Mouse (Mus musculus) heart, postnatal 0 days (tissue): Measurements from ENCODE around the gene Flywch2.

ENCODE experiments used
- CTCF ChIP-seq: IDR thresholded peaks from 2 replicates; pipeline ENCODE4 v1.5.1; 2016; ENCODE audit warnings: antibody characterized with exemption, control low read depth, low read depth
- EP300 ChIP-seq: IDR thresholded peaks from 2 replicates; pipeline ENCODE4 v1.6.1; 2016; ENCODE audit warnings: antibody characterized with exemption, low read depth

DNA sequence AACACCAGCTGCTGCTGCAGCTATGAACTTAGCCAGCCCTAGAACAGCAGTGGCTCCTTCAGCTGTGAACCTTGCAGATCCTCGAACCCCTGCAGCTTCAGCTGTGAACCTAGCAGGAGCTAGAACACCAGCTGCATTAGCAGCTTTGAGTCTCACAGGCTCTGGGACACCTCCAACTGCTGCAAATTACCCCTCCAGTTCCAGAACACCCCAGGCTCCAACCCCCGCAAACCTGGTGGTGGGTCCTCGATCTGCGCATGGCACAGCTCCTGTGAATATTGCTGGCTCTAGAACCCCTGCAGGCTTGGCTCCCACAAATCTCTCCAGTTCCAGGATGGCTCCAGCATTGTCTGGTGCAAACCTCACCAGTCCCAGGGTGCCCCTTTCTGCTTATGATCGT is 34.9 kb upstream of the Flywch2 start:
- TF ChIP-seq EP300 (no peak), CTCF (no peak)
